Mouse (Mus musculus) heart, adult 9 months (tissue): ENCODE results near the gene Tas2r139.
"Not testable (repeated sequence)": the region's sequence is repeated elsewhere in the genome, so short reads cannot be mapped to it uniquely, and the experiment has no call there.

ENCODE experiments used
- DNase-seq, 2 experiments: peaks; one replicate each; pipeline ENCODE4 v3.0.0; 2022; ENCODE audit warnings: low spot score in 2 of 2

The Tas2r139 gene

DNA sequence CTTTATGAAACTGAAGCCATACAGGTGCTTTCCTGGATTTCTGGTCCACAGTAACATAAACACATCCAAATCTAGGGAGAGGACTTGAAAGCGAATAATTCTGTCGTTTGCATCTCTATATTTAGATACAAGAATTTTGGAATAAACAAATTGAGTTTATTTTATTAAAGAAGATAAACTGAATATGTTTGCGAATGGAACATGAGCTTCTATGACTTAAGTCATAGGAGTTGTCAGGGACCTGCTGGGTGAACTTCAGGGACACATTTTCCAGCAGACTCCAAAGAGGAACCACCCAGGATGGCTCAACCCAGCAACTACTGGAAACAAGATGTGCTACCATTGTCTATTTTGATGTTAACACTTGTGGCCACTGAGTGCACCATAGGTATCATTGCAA lies at the start of gene Tas2r139:
Gene Tas2r139, plus strand, starts transcription at position 301 of the 400 bp plus-strand sequence.
- no peak for DNase-seq

DNA sequence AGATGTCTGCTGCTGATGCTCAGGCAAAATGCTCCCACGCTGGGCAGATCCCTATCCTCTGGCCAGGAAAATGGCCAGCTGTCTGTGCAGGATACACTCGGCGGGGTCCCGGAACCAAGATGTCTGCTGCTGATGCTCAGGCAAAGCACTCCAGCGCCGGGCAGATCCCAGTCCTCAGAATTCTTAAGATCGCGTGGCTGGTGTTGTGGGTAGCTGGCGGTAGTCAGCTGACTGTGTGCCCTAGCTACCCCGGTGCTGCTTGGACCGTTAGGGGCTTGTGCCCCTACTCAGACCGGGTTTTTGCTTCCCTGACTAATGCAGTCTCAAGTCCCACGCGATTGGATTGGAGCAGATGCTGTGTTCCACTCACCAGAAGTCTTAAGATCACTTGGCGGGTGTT lies 10.4 kb downstream of the Tas2r139 start:
- not testable (repeated sequence) for DNase-seq

DNA sequence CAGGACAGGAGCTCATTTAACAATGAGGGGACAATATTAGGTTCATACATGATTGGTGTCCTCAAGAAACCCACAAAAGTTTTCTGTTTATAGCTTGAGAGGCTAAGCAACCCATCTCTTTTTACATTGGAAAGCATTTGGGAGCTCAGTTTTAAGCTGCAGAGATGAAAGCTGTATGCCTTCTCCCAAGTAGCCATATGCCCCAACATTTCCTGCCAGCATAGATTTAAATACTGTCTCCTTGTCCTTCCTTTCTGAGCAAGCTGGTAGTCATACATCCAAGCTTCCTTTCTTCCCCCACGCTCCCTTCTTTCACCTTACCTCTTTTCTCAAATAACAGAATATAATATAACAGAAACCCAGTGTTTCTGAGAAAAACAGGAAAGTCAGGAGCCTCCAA lies 41.7 kb downstream of the Tas2r139 start:
- no peak for DNase-seq

DNA sequence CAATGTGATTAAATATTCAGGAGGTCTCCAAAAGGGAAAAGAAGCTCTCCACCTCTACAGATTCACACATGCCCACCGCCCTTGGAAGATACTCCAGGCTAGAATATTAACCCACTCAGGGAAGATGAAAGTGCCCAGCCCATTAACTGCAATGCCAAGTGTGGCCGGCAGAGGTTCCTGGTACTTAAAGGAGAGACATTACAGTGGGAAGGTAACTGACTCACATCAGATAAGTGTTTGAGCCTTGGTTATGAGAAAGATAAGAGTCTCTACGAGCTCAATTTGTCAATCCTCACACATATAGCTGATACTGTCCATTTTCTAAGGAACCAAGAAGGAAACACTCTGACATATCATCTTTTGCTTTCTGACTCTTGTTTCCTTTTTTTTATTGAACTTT lies 45.5 kb downstream of the Tas2r139 start:
- no peak for DNase-seq
